Mouse (Mus musculus) midbrain, embryonic 16.5 days (tissue): Measurements from ENCODE around the gene Ccr7. TPM values are rescaled to one million over a fixed set of nuclear protein-coding genes. Genes with fewer than 3 reads are reported as not detected.

Experiments
- ATAC-seq: fragments of 200-750 bp; cut with Nextera tagmentation; 2 replicates; pipeline ENCODE4 v1.8.0; 2017; ENCODE audit warnings: moderate TSS enrichment
- H3K27ac ChIP-seq: fragments of 300-500 bp; sonication (generic); 2 replicates; pipeline ENCODE4 v1.5.1; 2014; ENCODE audit warnings: mild to moderate bottlenecking, low read length, mixed read lengths
- H3K27me3 ChIP-seq: fragments of 300-500 bp; sonication (generic); 2 replicates; pipeline ENCODE4 v1.6.1; 2014; ENCODE audit warnings: low read depth, low read length, mixed read lengths; ENCODE audit not compliant: control insufficient read depth, insufficient read depth
- H3K36me3 ChIP-seq: fragments of 300-500 bp; sonication (generic); 2 replicates; pipeline ENCODE4 v1.6.1; 2014; ENCODE audit warnings: mild to moderate bottlenecking, low read length, moderate library complexity, mixed read lengths; ENCODE audit not compliant: control insufficient read depth, insufficient read depth
- H3K4me1 ChIP-seq: fragments of 300-500 bp; sonication (generic); 2 replicates; pipeline ENCODE4 v1.6.1; 2014; ENCODE audit warnings: mild to moderate bottlenecking, low read length, mixed read lengths; ENCODE audit not compliant: control insufficient read depth, insufficient read depth
- H3K4me2 ChIP-seq: fragments of 300-500 bp; sonication (generic); 2 replicates; pipeline ENCODE4 v1.6.1; 2014; ENCODE audit warnings: mild to moderate bottlenecking, low read length, mixed read lengths
- H3K4me3 ChIP-seq: fragments of 300-500 bp; sonication (generic); 2 replicates; pipeline ENCODE4 v1.5.1; 2014; ENCODE audit warnings: low read depth, mild to moderate bottlenecking, low read length, moderate library complexity, mixed read lengths
- H3K9ac ChIP-seq: fragments of 300-500 bp; sonication (generic); 2 replicates; pipeline ENCODE4 v1.6.1; 2014; ENCODE audit warnings: low read depth, low read length, mixed read lengths
- H3K9me3 ChIP-seq: fragments of 300-500 bp; sonication (generic); replicated peaks from 2 replicates; pipeline ENCODE4 v1.6.1; 2014; ENCODE audit warnings: mild to moderate bottlenecking, low read length, mixed read lengths; ENCODE audit not compliant: control insufficient read depth, poor library complexity, severe bottlenecking
- WGBS: fragments of 180-500 bp; shearing (Covaris S2); extraction: QIAGEN DNeasy Blood & Tissue Kit; methylation state at CpG from one replicate; pipeline ENCODE4 v1.1.7; 2014; 5-methylcytosine and 5-hydroxymethylcytosine counted together
- polyA plus RNA-seq: library from polyadenylated mRNA; unstranded; fragments of >200 nt; fragmentation: Nextera tagmentation; extraction: Ambion mirVana; gene quantifications from 2 replicates; pipeline ENCODE4 v1.2.1, GENCODE M21; 2015

Ccr7 gene
- polyA plus RNA-seq, 1 experiment from 2014 or later = 0.15 TPM

- ATAC-seq = no peak
- 27% methylated on average over 16 of the region's 16 CpGs for WGBS
- Histone ChIP-seq H3K36me3 (no peaks in the 10 kb centered on the region), H3K4me1 (peaks cover 12% of the 10 kb centered on the region), H3K27ac (no peak overlapping the region), H3K9me3 (no peaks in the 10 kb centered on the region), H3K27me3 (peaks cover 3% of the 10 kb centered on the region; the same call in 1 of the 2 replicates), H3K9ac (peak overlapping the region; percentile 11; the same call in 1 of the 2 replicates), H3K4me3 (no peak overlapping the region), H3K4me2 (no peak overlapping the region)
These were observed 5.8 kb downstream of the Ccr7 start for GRCm38 (mm10) chr11:99148896-99149703.

DNA sequence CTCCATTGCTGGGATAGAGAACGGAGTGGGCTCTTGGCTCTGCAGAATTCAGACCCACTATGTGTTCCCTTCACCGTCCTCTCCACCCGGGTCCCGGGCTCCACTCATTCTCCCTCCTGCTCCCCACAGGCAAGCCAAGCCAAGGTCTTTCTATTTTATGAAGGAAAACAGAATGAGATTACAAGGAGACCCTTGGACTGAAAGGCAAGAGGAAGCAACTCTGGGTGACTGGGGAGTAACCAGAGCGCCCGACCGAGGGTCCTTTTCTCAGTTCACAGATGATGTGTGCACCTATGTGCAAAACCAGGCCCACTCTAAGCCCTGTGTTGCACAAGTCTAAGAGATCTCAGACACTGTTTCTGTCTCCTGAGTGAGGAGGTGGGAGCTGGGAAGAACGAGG is 6.5 kb downstream of the Ccr7 start:
- Histone ChIP-seq H3K9me3 (no peaks in the 10 kb centered on the region), H3K4me3 (no peak overlapping the region), H3K27ac (no peak overlapping the region), H3K4me2 (no peak overlapping the region), H3K36me3 (no peaks in the 10 kb centered on the region), H3K4me1 (peaks cover 12% of the 10 kb centered on the region), H3K27me3 (peaks cover 3% of the 10 kb centered on the region; the same call in 1 of the 2 replicates), H3K9ac (no peak overlapping the region; the same call in 1 of the 2 replicates)
- 80% methylated on average over 8 of the region's 8 CpGs for WGBS
- no peak for ATAC-seq

DNA sequence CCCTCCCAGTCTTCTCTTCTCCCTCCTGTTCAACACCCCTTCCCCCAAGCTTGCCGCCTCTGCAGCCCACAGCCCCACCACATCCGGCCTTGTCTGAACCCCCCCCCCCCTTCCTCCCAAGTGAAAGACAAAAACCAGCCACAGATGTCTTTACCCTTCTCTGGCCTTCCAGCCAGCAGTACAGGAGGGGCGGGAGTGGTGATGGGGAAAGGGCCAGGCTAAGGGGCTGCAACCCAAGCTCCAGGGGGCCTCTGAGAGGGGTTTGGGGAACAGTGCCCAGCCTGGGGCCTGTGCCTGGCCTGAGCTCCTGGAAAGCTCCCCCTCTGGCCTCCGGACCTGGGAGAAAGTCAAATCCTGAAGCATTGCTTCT is 7.0 kb downstream of the Ccr7 start:
- Histone ChIP-seq H3K4me2 (no peak overlapping the region), H3K9ac (no peak overlapping the region), H3K9me3 (no peaks in the 10 kb centered on the region), H3K36me3 (no peaks in the 10 kb centered on the region), H3K27ac (no peak overlapping the region), H3K4me1 (peaks cover 12% of the 10 kb centered on the region), H3K27me3 (peaks cover 3% of the 10 kb centered on the region; the same call in 1 of the 2 replicates), H3K4me3 (no peak overlapping the region)
- WGBS = 58% methylated on average over 2 of the region's 4 CpGs
- no peak for ATAC-seq

DNA sequence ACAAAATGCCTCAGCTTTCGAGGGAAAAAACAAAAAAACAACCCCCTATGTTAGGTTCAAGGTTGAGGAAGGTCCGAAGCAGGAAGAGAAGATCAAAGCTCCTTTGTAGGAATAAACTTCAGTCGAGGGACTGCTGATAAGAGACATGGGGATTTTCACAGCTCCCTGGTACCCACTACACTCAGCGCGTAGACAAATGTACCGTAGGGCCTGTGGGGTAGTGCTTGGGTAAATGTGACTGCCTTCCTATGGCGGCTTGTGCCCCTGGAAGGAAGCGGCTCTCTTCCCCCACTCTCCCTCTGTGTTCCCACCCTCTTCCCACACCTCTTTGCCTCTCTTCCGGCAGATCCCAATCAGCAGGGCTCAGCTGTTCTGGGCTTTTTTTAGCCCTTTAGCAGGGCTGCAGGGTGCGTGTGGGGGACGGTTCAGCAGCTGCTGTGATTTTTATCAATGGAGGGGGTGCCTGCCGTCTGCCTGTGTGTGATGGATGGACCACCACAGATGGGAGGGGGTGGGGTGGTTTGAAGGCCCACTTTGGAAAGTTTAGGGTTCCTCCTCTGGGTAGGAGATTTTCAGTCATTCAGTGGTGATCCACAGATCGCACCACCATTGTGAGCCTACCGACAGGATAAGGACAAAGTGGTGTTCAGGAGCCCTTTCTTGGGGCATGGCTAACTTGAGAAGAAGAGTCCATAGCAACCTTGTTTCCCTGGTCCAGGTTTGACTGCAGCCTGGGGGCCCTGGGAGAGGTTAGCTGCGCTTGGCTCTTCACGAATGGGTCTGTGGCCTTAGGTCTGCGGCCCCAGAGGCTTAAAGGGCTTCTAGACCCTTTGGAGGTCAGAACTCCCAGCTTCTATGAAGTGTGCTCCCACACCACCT is 7.6 kb downstream of the Ccr7 start:
- no peak for ATAC-seq
- Histone ChIP-seq H3K4me1 (peaks cover 12% of the 10 kb centered on the region), H3K9me3 (no peaks in the 10 kb centered on the region), H3K9ac (peak overlapping the region; percentile 35; the same call in 1 of the 2 replicates), H3K27ac (no peak overlapping the region), H3K36me3 (no peaks in the 10 kb centered on the region), H3K27me3 (peaks cover 3% of the 10 kb centered on the region; the same call in 1 of the 2 replicates), H3K4me2 (no peak overlapping the region), H3K4me3 (no peak overlapping the region)
- 45% methylated on average over 17 of the region's 17 CpGs for WGBS

GRCm38 (mm10) chr11:99146558-99146957 is 8.3 kb downstream of the Ccr7 start:
- H3K9ac ChIP-seq = no peak overlapping the region
- H3K4me1 ChIP-seq = peaks cover 12% of the 10 kb centered on the region
- no peaks in the 10 kb centered on the region for H3K9me3 ChIP-seq
- no peak overlapping the region for H3K27ac ChIP-seq
- H3K4me2 ChIP-seq = no peak overlapping the region
- WGBS = 90% methylated on average over 6 of the region's 6 CpGs
- H3K36me3 ChIP-seq = no peaks in the 10 kb centered on the region
- no peak overlapping the region for H3K4me3 ChIP-seq
- peaks cover 3% of the 10 kb centered on the region; the same call in 1 of the 2 replicates for H3K27me3 ChIP-seq
- no peak for ATAC-seq

GRCm38 (mm10) chr11:99145765-99146164 is 9.1 kb downstream of the Ccr7 start:
- H3K27ac ChIP-seq = no peak overlapping the region
- H3K36me3 ChIP-seq = no peaks in the 10 kb centered on the region
- H3K9ac ChIP-seq = no peak overlapping the region
- no peak for ATAC-seq
- 95% methylated on average over 16 of the region's 16 CpGs for WGBS
- no peak overlapping the region for H3K4me2 ChIP-seq
- no peaks in the 10 kb centered on the region for H3K9me3 ChIP-seq
- no peaks in the 10 kb centered on the region for H3K27me3 ChIP-seq
- H3K4me1 ChIP-seq = peaks cover 12% of the 10 kb centered on the region
- no peak overlapping the region for H3K4me3 ChIP-seq

- Histone ChIP-seq H3K9ac (no peak overlapping the region), H3K4me1 (peaks cover 12% of the 10 kb centered on the region), H3K9me3 (no peaks in the 10 kb centered on the region), H3K4me3 (no peak overlapping the region), H3K27me3 (no peaks in the 10 kb centered on the region), H3K36me3 (no peaks in the 10 kb centered on the region), H3K4me2 (no peak overlapping the region), H3K27ac (no peak overlapping the region)
- WGBS = 89% methylated on average over 23 of the region's 23 CpGs
- no peak for ATAC-seq
These were observed 9.9 kb downstream of the Ccr7 start for GRCm38 (mm10) chr11:99144940-99145339.

DNA sequence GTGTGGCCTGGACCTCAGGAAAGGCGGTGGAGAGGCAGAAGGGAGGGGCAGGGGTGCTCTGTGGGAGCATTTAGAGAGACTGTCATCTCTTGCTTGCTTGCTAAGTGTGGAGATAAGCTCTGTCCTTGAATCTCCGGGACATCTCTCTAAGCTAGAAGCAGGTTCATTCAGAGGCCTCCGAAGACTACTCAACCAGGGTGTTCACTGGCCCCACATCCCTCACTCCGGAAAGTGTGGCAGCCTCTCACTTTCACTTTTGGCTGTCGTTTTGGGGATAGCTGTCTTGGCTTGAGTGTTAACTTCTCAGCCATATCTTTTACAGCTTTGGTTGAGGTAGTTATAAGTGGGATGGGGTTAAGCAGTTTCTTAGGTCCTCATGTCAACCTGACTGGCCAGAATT is 10.4 kb downstream of the Ccr7 start:
- WGBS = 82% methylated on average over 5 of the region's 5 CpGs
- no peaks in the 10 kb centered on the region for H3K27me3 ChIP-seq
- H3K4me3 ChIP-seq = no peak overlapping the region
- H3K4me1 ChIP-seq = peaks cover 12% of the 10 kb centered on the region
- no peak overlapping the region for H3K9ac ChIP-seq
- H3K27ac ChIP-seq = no peak overlapping the region
- H3K36me3 ChIP-seq = no peaks in the 10 kb centered on the region
- H3K4me2 ChIP-seq = no peak overlapping the region
- no peak for ATAC-seq
- no peaks in the 10 kb centered on the region for H3K9me3 ChIP-seq
